Mouse (Mus musculus) ovary, postnatal 36 days (tissue): ENCODE measurements around the gene Npm3.

Source experiments
- DNase-seq: peaks from one replicate; pipeline ENCODE4 v3.0.0; 2022; ENCODE audit warnings: low spot score, mixed read lengths

Gene Npm3

DNA sequence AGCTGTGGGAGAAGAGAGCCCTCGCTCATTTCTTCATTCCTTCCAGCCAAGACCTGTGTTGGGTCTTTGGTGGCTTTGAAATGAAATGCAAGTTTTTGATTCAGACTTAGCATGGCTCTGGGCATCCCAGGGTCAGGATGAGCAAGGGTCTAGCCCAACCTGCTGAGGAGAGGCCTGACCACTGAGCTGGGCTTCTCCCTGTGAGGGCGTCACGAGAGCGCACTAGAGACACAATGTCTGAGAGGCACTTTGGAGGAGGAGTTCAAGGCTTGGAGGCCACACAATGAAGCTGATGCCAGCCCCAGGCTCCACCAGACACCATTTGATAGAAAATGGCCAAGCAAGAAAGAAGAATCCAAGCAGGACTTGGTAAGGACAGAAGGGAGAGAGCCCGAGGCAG is 15.2 kb downstream of the Npm3 start:
- DNase-seq, result no peak

GRCm38 (mm10) chr19:45733564-45733963 is 15.8 kb downstream of the Npm3 start:
- DNase-seq, result no peak

DNA sequence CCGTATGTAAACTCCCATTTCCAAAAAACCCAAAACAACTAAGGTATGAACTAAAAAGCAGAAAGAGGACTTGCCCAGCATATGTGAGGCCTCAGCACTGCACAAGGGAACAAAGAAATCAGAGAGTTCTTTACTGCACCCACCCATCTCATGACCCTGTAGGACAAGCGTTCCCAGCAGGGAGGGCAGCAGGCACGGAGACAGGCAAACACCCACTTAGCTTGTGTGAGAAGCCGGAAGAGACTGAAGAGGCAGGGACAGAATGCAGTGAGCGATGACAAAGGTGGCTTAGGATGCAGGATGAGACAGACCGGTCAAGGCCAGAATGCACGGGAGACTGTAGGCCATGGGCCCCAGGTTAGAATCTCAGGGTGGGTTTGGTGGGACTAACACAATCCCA is 17.7 kb downstream of the Npm3 start:
- no peak for DNase-seq

DNA sequence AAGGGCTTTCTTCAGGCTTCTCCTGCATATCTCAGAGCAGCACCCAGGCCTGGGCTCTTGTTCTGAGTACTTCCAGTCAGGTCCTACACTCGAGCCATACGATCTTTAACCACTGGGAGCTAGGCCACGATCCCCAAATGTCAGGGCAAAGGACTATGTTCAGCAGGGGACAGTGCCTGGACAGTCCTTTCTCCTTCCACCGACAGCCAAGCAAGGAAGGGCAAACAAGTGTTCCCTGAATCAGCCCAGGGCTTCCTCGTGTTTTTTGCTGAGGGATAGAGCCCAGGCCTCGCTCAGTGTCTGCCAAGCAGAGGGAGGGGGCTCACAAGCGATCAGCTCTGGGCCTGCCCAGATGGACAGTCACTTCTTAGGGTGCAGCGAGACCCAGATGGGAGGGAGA is 19.3 kb downstream of the Npm3 start:
- DNase-seq, result no peak

DNA sequence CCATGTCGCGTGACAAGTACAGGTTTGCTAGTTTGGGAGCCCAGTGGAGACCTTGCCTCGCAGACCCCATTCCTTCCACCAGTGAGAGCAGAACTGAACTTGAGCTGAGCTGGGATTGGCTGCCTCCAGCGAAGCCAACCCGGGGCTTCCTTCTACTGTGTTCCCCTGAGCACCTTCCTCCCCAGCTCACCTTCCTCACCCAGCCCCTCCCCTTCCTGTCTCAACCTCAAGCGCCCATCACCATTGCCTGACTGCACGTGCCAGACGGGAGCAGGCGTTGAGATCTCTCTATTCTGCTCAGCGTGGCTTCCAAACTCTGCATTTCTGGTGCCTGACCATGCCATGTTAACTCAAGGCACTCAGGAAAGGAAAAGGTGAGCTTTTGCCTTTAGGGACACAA is 22.2 kb downstream of the Npm3 start:
- DNase-seq, result no peak

- no peak for DNase-seq
Observed at GRCm38 (mm10) chr19:45725677-45726277, 23.6 kb downstream of the Npm3 start.

GRCm38 (mm10) chr19:45722188-45722587 is 27.2 kb downstream of the Npm3 start:
- DNase-seq, result no peak

- DNase-seq, result no peak
Observed at GRCm38 (mm10) chr19:45718286-45718685, 31.1 kb downstream of the Npm3 start.

GRCm38 (mm10) chr19:45717493-45718220 is 31.7 kb downstream of the Npm3 start:
- DNase-seq, result peak; percentile 48

DNA sequence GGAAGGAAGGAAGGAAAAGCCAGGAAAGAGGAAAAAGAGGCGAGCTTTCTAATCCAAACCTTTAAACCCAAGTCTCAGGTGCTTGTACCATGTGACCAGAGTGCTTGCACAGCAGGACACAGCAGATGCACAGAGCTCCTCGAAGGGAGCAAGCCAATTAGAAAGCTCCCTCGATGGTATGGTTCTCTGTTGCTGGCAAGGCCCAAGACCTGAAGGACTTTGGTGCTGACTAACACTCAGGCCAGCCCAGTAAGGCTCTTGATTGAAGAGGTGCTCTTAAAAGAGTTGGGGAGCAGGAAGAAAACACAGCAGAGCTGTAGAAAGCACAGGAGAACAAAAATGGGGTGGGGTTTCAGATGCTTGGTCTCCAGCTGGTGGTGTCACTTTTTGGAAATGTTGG is 40.7 kb downstream of the Npm3 start:
- DNase-seq, result no peak
